Mouse (Mus musculus) thymus, postnatal 14 days (tissue): Measurements from ENCODE around the gene Ppp4r3b.
A peak's percentile ranks its signal among the peaks of the same experiment; 100 is the strongest.

Experiments
- DNase-seq: peaks from one replicate; pipeline ENCODE4 v3.0.0; 2021

Ppp4r3b gene

GRCm38 (mm10) chr11:29172563-29173124 is at the start of gene Ppp4r3b:
Ppp4r3b (plus strand) TSS chr11:29172890.
- DNase-seq, result peak; percentile 97

- DNase-seq, result peak; percentile 21
Measured at GRCm38 (mm10) chr11:29129862-29130384, 42.8 kb upstream of the Ppp4r3b start.

DNA sequence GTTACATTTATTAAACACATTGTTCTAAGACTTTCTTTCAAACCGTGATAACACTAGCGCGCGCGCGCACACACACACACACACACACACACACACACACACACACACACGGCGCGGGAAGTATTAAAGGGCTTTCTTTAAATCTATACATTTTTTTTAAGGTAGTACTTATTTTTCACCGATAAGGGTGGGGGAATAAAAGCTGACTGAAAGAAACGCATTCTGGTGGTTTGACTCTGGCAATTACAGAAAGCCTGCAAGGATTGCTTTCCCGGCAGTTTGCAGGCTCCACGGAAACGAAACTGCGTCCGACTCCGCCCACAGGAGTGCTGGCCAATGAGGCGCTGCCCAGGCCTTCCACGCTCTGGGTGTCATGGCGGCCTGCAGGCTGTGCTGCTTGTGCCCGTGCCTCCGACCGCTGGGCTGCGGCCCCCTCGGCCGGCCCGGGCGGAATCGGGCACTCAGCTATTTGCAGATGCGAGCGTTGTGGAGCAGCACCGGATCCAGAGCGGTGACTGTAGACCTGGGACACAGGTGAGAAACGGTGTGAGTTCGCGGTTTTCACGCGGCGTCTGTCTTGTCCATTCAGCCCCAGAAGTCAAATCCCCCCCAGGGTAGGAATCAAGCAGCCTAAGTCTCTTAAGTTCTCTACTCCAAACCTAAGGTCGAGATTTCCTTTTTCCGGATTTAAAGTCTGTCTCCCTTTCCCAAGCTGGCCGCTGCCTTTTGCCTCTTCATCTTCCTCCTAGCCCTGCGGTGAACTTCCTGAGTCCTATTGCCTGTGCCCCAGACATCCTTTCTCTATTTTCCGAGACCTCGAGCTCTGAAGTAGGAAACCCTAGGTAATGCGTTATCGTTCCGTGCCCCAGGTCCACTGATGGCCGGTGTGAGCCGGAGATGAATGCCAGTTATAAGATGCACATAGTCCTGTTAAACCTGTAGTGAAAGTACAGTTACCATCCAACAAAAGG is 42.0 kb upstream of the Ppp4r3b start, which contains the start of gene Pnpt1:
TSS of gene Pnpt1 (plus strand) at position 360 of the 971 bp plus-strand sequence.
- peak; percentile 89 for DNase-seq

GRCm38 (mm10) chr11:29140671-29141070 is 32.0 kb upstream of the Ppp4r3b start:
- DNase-seq, result no peak

DNA sequence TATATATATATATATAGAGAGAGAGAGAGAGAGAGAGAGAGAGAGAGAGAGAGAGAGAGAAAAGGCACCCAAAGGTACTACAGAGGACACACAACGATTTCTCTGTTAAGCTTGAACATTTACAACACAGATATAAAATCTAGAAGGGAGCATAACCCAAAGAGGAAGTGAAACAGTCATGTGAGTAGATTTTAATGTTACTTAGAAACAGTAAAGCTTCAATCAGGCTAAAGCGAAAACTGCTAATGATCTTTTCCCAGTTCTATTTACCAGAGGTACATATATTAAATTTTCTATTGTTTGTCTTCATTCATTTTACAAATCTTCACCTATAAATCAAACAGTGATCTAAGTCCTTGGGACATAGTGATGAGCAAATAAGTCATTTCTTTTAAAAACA is 23.8 kb upstream of the Ppp4r3b start:
- DNase-seq, result no peak

DNA sequence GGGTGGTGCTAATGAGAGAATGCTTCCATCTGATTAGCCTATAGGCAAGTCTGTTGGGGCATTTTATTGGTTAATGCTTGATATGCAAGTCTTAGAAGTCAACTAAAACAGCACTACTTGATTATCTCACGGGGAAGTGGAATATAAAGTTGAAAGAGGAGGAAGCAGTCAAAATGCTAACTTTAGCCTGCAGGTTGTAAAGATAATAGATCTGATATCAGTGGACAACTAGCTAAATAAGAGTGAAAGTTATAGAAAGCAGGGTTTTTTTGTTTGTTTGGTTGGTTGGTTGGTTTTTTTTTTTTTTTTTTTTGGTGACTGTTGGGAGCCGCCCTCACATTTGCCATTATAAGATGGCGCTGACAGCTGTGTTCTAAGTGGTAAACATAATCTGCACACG is 9.1 kb upstream of the Ppp4r3b start:
- no peak for DNase-seq

DNA sequence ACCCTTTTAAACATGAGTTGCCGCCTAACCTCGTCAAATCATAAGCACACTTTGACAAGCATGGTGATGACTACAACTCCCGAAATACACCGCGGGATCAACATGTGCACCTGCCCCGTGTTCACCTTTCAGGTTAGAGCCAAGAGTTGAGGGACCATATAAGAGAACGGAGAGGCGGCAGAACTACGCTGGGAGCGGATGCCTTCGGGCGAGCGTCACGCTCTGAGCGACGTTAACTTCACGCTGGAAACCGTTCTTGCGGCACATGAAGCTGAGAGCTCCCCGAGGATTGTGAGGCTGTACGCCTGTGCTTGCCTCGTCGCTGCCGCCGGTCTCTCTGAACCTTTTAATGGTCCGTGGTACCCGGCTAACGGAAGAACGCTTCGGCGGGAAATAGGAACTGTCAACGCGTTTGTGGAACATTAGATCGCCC is 715 bp upstream of the Ppp4r3b start:
- peak; percentile 64 for DNase-seq

GRCm38 (mm10) chr11:29173125-29173631 is 488 bp downstream of the Ppp4r3b start:
- DNase-seq, result peak; percentile 67

DNA sequence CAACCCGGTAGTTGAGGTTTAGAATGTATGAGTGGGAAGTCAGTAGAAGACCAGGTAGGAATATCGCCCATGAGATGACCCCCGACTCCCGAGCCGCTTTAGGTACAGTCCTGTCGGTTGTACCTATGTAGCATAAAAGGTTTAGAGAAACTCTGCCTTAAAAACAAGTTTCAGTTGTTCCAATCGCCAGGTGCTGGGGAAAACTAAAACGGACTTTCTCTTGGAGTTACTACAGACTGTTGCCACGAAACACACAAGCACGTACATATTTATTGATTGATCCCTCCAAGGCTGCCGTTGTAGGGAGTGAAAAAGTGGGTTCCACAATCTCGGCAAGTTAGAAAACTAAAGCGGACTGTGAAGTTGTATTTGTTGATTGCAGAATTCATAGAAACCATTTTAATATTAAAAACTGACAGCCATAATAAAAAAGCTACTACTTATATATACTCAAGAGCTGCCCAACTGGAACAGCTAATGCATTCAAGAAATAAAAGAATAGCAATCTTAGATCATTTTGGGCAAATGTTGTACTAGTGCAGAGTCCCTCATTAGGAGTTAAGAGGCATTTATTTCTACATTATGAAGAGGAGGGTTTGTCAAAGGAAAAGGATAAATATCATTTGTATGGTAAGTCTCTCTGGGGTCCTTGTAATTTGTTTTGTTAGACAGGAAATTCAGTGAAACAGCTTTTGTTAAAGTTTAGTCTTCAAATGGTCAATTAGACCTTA is 1.2 kb downstream of the Ppp4r3b start:
- no peak for DNase-seq

DNA sequence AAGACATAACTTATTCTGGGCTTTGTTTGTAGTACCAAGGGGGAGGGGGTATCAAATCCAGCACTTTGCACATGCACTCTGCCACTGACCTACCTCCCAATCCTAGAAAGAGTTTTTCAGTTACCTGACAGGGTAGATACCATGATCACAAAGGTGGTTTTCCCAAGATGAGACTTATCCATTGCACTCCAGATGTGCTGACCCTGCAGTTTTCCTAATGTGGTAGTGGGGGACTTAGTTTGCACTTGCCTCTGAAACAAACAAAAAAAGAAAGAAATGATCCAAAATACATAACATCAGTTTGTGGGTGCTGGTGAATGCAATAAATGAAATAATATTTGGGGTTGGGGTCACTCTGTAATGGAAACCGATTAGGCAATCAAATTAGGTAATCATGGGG is 6.6 kb downstream of the Ppp4r3b start:
- no peak for DNase-seq

- no peak for DNase-seq
Measured at GRCm38 (mm10) chr11:29180657-29181056, 8.0 kb downstream of the Ppp4r3b start.

DNA sequence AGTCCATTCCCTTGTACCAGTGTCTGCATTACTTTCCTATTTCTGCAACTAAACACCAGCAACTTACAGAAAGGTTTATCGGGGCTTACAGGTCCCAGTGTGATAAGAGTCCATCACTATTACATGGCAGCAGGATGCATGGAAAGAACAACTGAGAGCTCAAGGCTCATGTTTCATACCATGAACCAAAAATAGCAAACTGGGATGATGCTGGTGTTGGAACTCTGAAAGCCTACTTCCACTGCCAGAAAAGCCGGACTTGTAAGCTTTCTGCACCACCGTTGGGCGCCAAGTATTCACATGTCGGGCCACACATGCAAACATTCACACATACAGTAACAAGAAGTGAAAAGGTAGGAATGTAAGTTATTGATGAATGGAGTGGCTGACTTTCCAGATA is 9.1 kb downstream of the Ppp4r3b start:
- DNase-seq, result no peak

DNA sequence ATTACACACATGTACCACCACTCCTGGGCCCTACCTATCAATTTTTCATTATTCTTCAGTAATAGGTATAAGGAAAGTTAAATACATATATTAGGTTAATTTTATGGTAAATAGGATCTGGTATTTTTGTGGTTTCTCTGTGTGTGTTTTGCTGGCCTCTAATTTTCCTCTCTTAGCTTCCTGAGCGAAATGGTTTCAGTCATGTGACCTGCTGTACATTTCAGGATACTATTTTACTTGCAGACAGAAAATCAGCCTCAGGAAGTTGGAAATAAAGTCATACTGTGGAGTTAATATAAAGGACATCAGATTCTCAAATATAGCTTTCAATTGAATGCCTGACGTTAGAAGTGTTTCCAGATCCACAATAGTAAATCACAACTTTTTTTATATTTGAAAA is 16.3 kb downstream of the Ppp4r3b start:
- no peak for DNase-seq

DNA sequence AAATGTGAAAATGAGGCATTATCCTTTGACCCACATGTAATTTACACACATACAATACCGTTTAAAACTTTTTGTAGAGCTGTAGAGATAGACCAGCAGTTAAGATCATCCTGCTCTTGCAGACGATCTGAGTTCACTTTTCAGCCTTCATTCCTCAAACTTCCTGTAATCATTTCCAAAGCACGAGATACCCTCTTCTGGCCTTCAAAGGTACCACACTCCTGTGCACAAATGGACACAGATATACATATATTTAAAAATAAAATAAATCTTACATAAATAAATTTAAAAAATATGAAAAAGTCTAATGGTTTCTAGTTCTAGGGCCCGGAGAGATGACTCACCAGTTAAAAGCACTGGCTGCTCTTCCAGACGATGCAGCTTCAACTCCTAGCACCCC is 31.0 kb downstream of the Ppp4r3b start:
- DNase-seq, result no peak

DNA sequence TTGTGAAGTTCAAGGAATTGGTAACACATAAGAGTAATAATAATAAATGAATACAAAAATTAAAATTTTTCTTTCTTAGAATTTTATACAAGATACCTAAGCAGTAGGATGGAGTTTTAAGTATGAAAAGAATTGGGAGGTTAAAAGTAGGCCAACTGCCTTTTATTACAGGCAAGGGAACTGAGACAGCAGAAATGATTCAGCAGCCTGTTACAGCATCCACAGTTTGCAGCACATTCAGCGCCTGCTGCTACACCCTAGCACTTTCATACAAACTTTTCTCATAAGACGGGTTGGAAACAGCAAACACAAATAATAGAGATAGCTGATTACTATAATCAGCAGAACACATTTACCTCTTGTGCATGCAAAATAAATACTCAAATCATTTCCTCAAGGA is 37.1 kb downstream of the Ppp4r3b start:
- DNase-seq, result no peak

DNA sequence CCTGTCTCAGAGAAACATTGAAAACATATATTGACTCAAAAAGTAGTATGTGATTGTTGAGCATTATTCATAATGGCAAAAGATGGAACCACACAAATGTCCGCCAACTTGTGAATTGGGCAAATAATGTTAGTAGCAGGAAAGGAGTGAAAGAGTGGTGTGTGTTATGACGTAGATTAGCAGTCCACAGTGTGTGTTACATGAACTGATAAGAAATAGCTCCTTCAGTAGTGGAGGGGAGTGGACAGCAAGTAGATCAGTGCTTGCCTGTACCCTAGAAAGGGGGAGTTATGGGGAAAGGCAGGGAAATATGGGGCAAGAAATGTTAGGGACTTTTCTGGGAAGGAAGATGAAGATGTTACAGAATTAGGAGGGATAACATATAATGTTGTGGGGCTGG is 43.5 kb downstream of the Ppp4r3b start:
- no peak for DNase-seq

DNA sequence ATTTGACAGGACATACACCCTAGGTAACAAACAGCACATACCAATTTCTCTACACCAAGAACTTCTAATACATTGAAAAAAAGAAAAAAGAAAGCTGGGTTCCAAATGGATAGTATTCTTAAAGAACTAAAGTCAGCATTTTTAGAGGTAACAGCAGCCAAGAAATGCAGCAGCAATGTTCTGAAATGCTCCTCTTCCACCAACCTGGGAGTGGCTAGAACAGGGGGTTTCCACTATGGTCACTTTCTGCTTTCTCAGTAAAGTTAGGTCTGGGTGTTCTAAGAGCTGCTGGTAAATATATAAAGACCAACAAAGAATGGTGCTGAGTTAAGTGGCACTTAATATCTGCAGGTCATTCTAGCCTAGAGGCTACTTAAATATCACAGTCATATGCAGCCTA is 46.4 kb downstream of the Ppp4r3b start:
- no peak for DNase-seq

DNA sequence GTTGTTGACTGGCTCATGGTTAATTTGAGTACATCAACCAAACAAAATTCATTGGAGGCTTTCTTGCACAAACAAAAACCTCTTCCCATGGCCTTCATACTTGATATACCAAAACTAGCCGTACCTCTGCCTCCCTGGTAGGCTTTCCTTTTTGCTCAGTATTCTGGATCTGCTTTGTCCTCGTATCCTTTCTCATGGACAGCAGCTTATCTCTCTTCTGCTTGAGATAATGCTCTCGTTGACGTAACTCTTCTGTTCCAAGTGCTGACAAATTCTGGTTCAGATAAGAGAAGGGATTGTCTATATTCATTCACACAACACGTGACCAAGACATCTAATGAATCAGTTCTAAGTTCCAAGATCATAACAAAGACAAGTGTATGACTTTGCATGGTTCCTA is 49.6 kb downstream of the Ppp4r3b start:
- DNase-seq, result no peak

- no peak for DNase-seq
Measured at GRCm38 (mm10) chr11:29224754-29225153, 52.1 kb downstream of the Ppp4r3b start.

GRCm38 (mm10) chr11:29228957-29229356 is 56.3 kb downstream of the Ppp4r3b start:
- DNase-seq, result no peak

DNA sequence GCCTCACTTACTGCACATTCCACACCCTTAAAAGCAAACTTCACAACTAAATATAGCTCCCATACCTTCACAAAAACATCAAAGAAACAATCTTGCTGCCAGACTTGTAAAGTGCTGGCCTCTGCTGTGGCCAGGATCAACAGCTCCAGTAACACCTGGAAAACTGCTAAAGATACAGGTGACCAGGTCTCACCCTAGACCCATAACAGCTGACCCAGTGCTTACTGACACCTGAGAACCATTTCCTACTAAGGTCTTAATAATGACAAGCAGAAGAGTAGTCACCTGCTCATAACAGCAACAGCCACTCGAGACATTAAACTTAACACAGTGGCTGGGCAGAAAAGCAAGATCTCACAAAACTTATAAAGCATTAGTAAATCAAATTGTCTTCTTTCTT is 60.9 kb downstream of the Ppp4r3b start:
- DNase-seq, result no peak

- no peak for DNase-seq
Measured at GRCm38 (mm10) chr11:29237364-29237763, 64.7 kb downstream of the Ppp4r3b start.

- no peak for DNase-seq
Measured at GRCm38 (mm10) chr11:29238047-29238446, 65.4 kb downstream of the Ppp4r3b start.
